Mouse (Mus musculus) intestine, embryonic 16.5 days (tissue): ENCODE results near the gene Otub1. TPM values are rescaled to one million over a fixed set of nuclear protein-coding genes. Genes with fewer than 3 reads are reported as not detected.
A peak's percentile ranks its signal among the peaks of the same experiment; 100 is the strongest.

Experiments
- ATAC-seq: fragments of 200-750 bp; cut with Nextera tagmentation; 2 replicates; pipeline ENCODE4 v1.8.0; 2017; ENCODE audit warnings: moderate TSS enrichment, moderate library complexity
- H3K27ac ChIP-seq: fragments of 300-500 bp; sonication (generic); 2 replicates; pipeline ENCODE4 v1.5.1; 2014; ENCODE audit warnings: mild to moderate bottlenecking, low read length
- H3K27me3 ChIP-seq: fragments of 300-500 bp; sonication (generic); replicated peaks from 2 replicates; pipeline ENCODE4 v1.6.1; 2014; ENCODE audit warnings: low read length, control low read depth, mixed read lengths; ENCODE audit not compliant: control insufficient read depth, insufficient read depth
- H3K36me3 ChIP-seq: fragments of 300-500 bp; sonication (generic); 2 replicates; pipeline ENCODE4 v1.6.1; 2014; ENCODE audit warnings: low read length, control low read depth; ENCODE audit not compliant: control insufficient read depth, insufficient read depth
- H3K4me1 ChIP-seq: fragments of 300-500 bp; sonication (generic); 2 replicates; pipeline ENCODE4 v1.6.1; 2014; ENCODE audit warnings: low read length, control low read depth, mixed read lengths; ENCODE audit not compliant: control insufficient read depth, insufficient read depth
- H3K4me2 ChIP-seq: fragments of 300-500 bp; sonication (generic); 2 replicates; pipeline ENCODE4 v1.6.1; 2014; ENCODE audit warnings: low read depth, low read length, control low read depth
- H3K4me3 ChIP-seq: fragments of 300-500 bp; sonication (generic); 2 replicates; pipeline ENCODE4 v1.5.1; 2014; ENCODE audit warnings: mild to moderate bottlenecking, low read length
- H3K9ac ChIP-seq: fragments of 300-500 bp; sonication (generic); 2 replicates; pipeline ENCODE4 v1.6.1; 2014; ENCODE audit warnings: low read depth, low read length
- H3K9me3 ChIP-seq: fragments of 300-500 bp; sonication (generic); 2 replicates; pipeline ENCODE4 v1.6.1; 2016; ENCODE audit warnings: low read length, control low read depth; ENCODE audit not compliant: control insufficient read depth
- WGBS: fragments of 180-500 bp; shearing (Covaris S2); extraction: QIAGEN DNeasy Blood & Tissue Kit; methylation state at CpG from one replicate; pipeline ENCODE4 v1.1.7; 2014; 5-methylcytosine and 5-hydroxymethylcytosine counted together
- polyA plus RNA-seq: library from polyadenylated mRNA; unstranded; fragments of >200 nt; fragmentation: Nextera tagmentation; extraction: Ambion mirVana; gene quantifications from 2 replicates; pipeline ENCODE4 v1.2.1, GENCODE M21; 2015

Otub1 gene
- polyA plus RNA-seq, 1 experiment from 2014 or later, result 166 TPM

- Histone ChIP-seq H3K4me2 (no peak overlapping the region), H3K27ac (no peak overlapping the region), H3K9ac (peak overlapping the region; percentile 16; the same call in 1 of the 2 replicates), H3K4me1 (peaks cover 26% of the 10 kb centered on the region), H3K36me3 (peaks cover 13% of the 10 kb centered on the region), H3K9me3 (no peaks in the 10 kb centered on the region), H3K4me3 (no peak overlapping the region), H3K27me3 (no peaks in the 10 kb centered on the region)
- no peak for ATAC-seq
- 77% methylated on average over 5 of the region's 5 CpGs for WGBS
These were observed 8.4 kb upstream of the Otub1 start for GRCm38 (mm10) chr19:7214484-7214883.

GRCm38 (mm10) chr19:7213010-7213409 lies 6.9 kb upstream of the Otub1 start:
- WGBS, result 85% methylated on average over 3 of the region's 3 CpGs
- Histone ChIP-seq H3K27ac (no peak overlapping the region), H3K27me3 (no peaks in the 10 kb centered on the region), H3K4me2 (no peak overlapping the region), H3K4me3 (no peak overlapping the region), H3K9ac (no peak overlapping the region), H3K36me3 (peaks cover 13% of the 10 kb centered on the region), H3K4me1 (peaks cover 26% of the 10 kb centered on the region), H3K9me3 (no peaks in the 10 kb centered on the region)
- ATAC-seq, result no peak

- no peaks in the 10 kb centered on the region for H3K9me3 ChIP-seq
- H3K36me3 ChIP-seq, result peaks cover 13% of the 10 kb centered on the region
- WGBS, result 86% methylated on average over 1 of the region's 1 CpGs
- no peak overlapping the region for H3K4me2 ChIP-seq
- peaks cover 24% of the 10 kb centered on the region for H3K4me1 ChIP-seq
- no peak for ATAC-seq
- no peak overlapping the region for H3K9ac ChIP-seq
- H3K27me3 ChIP-seq, result no peaks in the 10 kb centered on the region
- no peak overlapping the region for H3K27ac ChIP-seq
- no peak overlapping the region for H3K4me3 ChIP-seq
These were observed 6.1 kb upstream of the Otub1 start for GRCm38 (mm10) chr19:7212216-7212615.

- peaks cover 13% of the 10 kb centered on the region for H3K36me3 ChIP-seq
- H3K4me2 ChIP-seq, result no peak overlapping the region
- H3K9ac ChIP-seq, result no peak overlapping the region
- WGBS, result 91% methylated on average over 7 of the region's 7 CpGs
- H3K4me3 ChIP-seq, result no peak overlapping the region
- ATAC-seq, result no peak
- peaks cover 20% of the 10 kb centered on the region for H3K4me1 ChIP-seq
- H3K27ac ChIP-seq, result no peak overlapping the region
- no peaks in the 10 kb centered on the region for H3K27me3 ChIP-seq
- no peaks in the 10 kb centered on the region for H3K9me3 ChIP-seq
These were observed 4.0 kb upstream of the Otub1 start for GRCm38 (mm10) chr19:7209907-7210646.

- peak overlapping the region; percentile 88 for H3K4me2 ChIP-seq
- H3K27ac ChIP-seq, result peak overlapping the region; percentile 99
- 23% methylated on average over 7 of the region's 7 CpGs for WGBS
- peak overlapping the region; percentile 88 for H3K4me3 ChIP-seq
- no peaks in the 10 kb centered on the region for H3K9me3 ChIP-seq
- peak overlapping the region; percentile 92 for H3K9ac ChIP-seq
- peaks cover 9% of the 10 kb centered on the region; the same call in 1 of the 2 replicates for H3K36me3 ChIP-seq
- peaks cover 25% of the 10 kb centered on the region for H3K4me1 ChIP-seq
- peak; percentile 7; the same call in 1 of the 2 replicates for ATAC-seq
- no peaks in the 10 kb centered on the region for H3K27me3 ChIP-seq
These were observed 790 bp downstream of the Otub1 start for GRCm38 (mm10) chr19:7205326-7205725.

- Histone ChIP-seq H3K36me3 (peaks cover 11% of the 10 kb centered on the region; the same call in 1 of the 2 replicates), H3K9me3 (no peaks in the 10 kb centered on the region), H3K9ac (peak overlapping the region; percentile 92), H3K27me3 (no peaks in the 10 kb centered on the region), H3K27ac (peak overlapping the region; percentile 99), H3K4me1 (peaks cover 25% of the 10 kb centered on the region), H3K4me2 (peak overlapping the region; percentile 88), H3K4me3 (peak overlapping the region; percentile 88)
- ATAC-seq, result no peak
- 55% methylated on average over 2 of the region's 2 CpGs for WGBS
These were observed 1.2 kb downstream of the Otub1 start for GRCm38 (mm10) chr19:7204898-7205297.

- no peak for ATAC-seq
- peaks cover 28% of the 10 kb centered on the region for H3K36me3 ChIP-seq
- H3K9me3 ChIP-seq, result no peaks in the 10 kb centered on the region
- 61% methylated on average over 1 of the region's 1 CpGs for WGBS
- no peak overlapping the region for H3K9ac ChIP-seq
- no peak overlapping the region for H3K4me2 ChIP-seq
- no peak overlapping the region for H3K27ac ChIP-seq
- H3K4me3 ChIP-seq, result no peak overlapping the region
- H3K27me3 ChIP-seq, result no peaks in the 10 kb centered on the region
- peaks cover 30% of the 10 kb centered on the region for H3K4me1 ChIP-seq
These were observed 5.7 kb downstream of the Otub1 start for GRCm38 (mm10) chr19:7200427-7200826.

- Histone ChIP-seq H3K27me3 (no peaks in the 10 kb centered on the region), H3K4me1 (peaks cover 17% of the 10 kb centered on the region), H3K4me3 (no peak overlapping the region), H3K9me3 (no peaks in the 10 kb centered on the region), H3K36me3 (peaks cover 28% of the 10 kb centered on the region), H3K27ac (no peak overlapping the region), H3K9ac (no peak overlapping the region; the same call in 1 of the 2 replicates), H3K4me2 (no peak overlapping the region)
- 93% methylated on average over 13 of the region's 13 CpGs for WGBS
- no peak for ATAC-seq
These were observed 7.0 kb downstream of the Otub1 start for GRCm38 (mm10) chr19:7199089-7199488.

GRCm38 (mm10) chr19:7197445-7197844 lies 8.7 kb downstream of the Otub1 start:
- peaks cover 19% of the 10 kb centered on the region for H3K36me3 ChIP-seq
- H3K9ac ChIP-seq, result 0 out of 2 replicates have a peak overlapping the region, but pooled peaks have one; percentile 24
- H3K27me3 ChIP-seq, result no peaks in the 10 kb centered on the region
- no peak overlapping the region for H3K4me2 ChIP-seq
- no peak overlapping the region for H3K27ac ChIP-seq
- peaks cover 17% of the 10 kb centered on the region for H3K4me1 ChIP-seq
- 82% methylated on average over 9 of the region's 9 CpGs for WGBS
- peak; percentile 29; the same call in 1 of the 2 replicates for ATAC-seq
- no peak overlapping the region for H3K4me3 ChIP-seq
- H3K9me3 ChIP-seq, result no peaks in the 10 kb centered on the region
